Mouse (Mus musculus): Measurements from ENCODE around the gene Adcy10.

Gene Adcy10

GRCm38 (mm10) chr1:165604203-165604602 is 119.2 kb downstream of the Adcy10 start:
- no peak for DNase-seq (ENCODE audit: low spot score in 2 of 2)

DNA sequence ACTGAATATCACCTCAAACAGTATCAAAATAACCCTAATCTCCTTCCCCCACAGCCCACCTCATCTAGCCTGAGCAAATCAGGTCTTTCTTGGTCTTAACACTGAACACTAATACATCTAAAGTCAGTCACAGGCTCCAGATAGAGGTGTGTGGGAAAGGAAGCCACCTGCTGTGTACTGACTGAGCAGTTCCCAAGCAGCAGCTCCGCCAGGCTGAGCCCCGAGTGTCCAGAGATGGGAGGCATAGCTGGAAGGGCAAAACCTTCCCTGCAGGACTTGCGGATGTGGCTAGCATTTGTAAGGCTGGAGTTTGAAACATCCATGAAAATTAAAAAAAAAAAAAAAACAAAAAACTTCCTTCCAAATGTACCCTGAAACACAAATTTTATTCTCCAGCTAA is 120.1 kb downstream of the Adcy10 start:
- DNase-seq (ENCODE audit: low spot score in 2 of 2), result no peak

DNA sequence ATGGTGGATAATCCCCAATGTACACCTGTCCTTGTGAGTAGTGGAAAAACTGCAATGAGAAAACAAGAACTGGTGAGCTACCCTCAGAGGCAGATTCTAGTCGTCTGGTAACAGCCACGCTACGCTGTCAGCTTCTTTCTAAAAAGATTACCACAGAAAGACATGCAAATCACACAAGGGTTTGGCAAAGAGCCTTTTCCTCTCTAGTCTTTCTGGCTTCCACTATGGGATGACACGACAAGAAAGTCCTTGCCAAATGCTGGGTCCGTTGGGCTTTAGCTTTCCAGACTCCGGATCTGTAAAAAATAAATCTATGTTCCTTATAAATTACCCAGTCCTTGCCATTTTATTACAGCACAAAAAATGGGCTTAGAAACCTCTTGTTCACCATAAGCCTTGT is 120.8 kb downstream of the Adcy10 start:
- DNase-seq (ENCODE audit: low spot score in 2 of 2), result no peak

DNA sequence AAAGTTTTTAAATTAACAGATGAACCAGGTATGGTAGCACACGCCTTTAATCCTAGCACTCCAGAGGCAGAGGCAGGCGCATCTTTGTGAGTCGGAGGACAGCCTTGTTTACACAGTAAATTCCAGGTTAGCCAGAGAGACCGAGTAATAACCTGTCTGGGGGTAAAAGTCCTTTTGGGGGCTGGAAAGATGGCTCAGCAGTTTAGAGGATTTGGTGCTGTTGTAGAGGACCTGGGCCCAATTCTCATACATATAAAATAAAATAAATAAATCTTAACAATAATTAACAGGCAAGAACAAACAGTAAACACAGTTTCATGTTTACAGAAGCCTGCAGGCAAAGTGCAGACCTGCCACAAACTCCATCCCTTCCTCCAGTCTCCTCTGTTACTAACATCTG is 123.9 kb downstream of the Adcy10 start:
- DNase-seq (ENCODE audit: low spot score in 2 of 2), result no peak

DNA sequence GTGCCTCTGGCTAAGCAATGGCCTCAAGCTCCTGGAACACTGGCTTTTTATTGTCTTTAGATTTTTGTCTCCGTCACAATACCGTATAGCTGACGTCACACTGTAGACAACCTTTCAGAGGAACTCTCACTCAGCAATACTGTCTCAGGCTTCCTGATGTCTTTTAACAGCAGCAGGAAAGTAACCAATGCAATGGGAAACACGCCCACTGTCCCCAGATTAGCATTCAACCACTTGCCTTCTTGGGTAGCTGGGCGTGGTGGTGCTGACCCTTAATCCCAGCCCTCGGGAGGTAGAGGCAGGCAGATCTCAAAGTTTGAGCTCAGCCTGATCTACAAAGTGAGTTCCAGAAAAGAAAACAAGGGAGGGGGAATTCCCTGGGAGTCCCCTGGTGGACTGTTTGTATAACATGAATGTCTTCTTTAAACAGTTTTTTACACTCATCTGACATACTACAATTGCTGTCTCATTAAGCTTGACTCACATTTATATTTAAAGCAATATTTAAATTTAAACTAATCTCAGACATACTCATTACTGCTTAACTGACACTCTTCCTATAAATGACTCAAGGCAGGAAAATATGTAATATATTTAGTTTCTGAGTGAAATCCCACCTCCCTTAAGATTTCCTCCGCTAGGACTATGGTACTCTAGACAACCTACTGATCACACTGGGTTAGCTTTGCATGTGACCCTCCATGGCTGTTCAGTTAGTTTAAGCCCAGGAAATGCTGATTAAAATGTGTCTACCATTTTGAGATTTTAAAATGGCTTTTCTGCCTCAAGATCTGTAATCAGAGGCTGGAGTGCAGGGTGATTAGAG is 124.7 kb downstream of the Adcy10 start:
- no peak for DNase-seq (ENCODE audit: low spot score in 2 of 2)

GRCm38 (mm10) chr1:165610321-165610999 is 125.5 kb downstream of the Adcy10 start:
- peak in 1 of 2 experiments; percentile 38 for DNase-seq (ENCODE audit: low spot score in 2 of 2)

- no peak for DNase-seq (ENCODE audit: low spot score in 2 of 2)
These were observed 127.7 kb downstream of the Adcy10 start for GRCm38 (mm10) chr1:165612714-165613113.

DNA sequence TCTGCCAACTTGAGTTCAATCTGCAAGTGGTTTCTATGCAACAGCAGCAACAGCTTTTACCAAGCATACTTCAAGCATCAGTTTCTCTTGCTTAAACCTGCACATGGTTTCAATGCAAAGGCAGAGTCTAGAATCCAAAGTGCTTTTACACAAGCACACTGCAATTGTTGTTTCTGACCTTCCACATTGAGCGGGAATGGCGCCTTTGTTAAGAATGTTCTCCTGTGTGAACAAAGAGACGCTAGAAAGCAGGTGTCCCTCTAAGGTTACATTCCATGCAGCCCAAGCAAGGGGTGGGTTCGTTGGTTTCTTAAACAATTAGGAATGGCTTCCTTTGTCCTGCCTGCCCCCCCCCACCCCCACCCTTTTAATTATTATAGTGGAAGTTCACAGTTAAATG is 128.9 kb downstream of the Adcy10 start:
- DNase-seq (ENCODE audit: low spot score in 2 of 2), result no peak

DNA sequence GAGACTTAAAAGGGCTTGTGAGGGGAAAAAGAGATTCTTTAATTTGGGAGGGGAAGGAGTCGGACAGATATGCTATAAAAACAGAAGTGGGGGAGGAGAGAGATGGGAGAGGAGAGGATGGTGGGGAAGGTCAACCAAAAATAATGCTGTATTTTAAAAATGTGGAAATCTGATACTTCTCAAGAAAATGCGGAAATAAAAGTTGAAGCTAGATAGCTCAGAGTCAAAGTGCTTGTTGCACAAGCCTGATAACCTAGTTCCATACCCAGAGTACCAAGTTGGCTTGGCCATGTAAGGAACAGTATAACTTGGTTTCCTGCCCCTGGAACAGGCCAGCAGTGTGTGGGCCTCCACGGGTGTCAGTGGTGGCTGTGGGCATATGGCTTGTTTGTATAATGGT is 129.8 kb downstream of the Adcy10 start:
- DNase-seq (ENCODE audit: low spot score in 2 of 2), result no peak

GRCm38 (mm10) chr1:165616652-165617051 is 131.7 kb downstream of the Adcy10 start:
- DNase-seq (ENCODE audit: low spot score in 2 of 2), result no peak

DNA sequence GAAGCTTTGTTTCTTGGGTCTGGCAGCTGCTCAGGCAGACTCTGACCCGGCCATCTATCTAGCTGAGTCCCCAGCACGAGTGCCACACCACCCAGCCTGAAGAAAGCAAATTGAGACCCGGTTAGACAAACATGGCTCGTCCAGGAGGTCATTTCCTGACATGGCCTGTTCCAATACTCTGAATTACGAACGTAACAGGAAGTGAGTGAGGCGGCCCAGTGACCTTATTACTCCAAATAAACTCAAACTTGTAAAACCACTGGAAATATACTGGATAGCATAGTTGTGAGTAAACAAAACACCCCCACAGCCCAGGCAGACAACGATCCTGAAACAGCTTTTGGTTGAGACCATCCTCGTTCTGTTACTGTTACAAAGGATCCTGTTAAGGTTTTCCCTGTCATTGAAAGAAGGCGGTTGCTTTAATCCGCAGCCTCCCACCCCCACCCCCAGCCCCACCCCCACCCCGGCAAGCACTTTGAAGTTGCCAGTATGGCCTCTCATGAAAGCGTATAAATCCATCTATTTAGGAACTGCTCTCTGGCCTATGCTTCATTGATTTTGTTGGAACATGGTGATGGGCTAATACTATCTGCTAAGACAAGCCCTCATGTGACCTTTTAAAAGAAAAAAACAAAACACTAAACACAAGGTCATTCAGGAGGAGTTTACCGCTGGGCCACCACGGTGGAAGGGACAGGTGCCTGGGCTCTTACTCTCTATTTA is 132.3 kb downstream of the Adcy10 start:
- no peak for DNase-seq (ENCODE audit: low spot score in 2 of 2)

- peak in 1 of 2 experiments; percentile 27 for DNase-seq (ENCODE audit: low spot score in 2 of 2)
These were observed 133.2 kb downstream of the Adcy10 start for GRCm38 (mm10) chr1:165618201-165618624.

DNA sequence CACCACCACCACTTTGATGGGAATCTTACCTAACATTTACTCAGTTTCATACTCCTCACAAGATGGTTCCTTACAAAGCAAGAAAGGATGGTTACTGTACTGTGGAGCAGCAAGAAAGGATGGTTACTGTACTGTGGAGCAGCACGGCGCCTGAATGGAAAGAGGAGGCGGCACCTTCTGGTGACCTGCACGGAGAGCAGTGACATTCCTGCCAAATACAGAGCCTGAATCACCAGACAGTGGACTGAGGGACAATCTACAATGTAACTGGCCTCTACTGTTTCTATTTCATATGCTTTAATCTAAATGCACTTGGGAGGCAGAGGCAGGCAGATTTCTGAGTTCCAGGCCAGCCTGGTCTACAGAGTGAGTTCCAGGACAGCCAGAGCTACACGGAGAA is 140.1 kb downstream of the Adcy10 start:
- no peak for DNase-seq (ENCODE audit: low spot score in 2 of 2)

DNA sequence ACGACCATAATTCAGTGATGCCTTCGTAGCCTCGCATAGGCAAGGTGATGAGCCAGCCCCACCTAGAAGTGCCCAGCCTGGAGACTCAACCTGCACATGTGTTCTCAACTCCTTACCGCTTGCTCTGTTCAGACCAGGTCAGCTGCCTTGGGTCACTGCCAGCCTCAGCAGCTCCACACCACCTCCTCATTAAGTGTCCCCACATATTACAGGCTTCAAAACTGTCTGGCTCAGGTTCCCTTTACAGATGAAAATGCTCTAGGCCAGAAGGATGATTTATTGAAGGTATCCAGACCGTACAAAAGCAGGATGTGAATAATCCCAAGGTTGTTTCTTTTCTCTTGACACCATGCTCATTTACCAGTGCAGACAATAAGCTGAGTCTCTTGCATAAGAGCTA is 140.9 kb downstream of the Adcy10 start:
- no peak for DNase-seq (ENCODE audit: low spot score in 2 of 2)
